Mouse (Mus musculus) granulocyte monocyte progenitor cell, adult 5-6 weeks (primary cell): Measurements from ENCODE around the gene Olfr1148. TPM values are rescaled to one million over a fixed set of nuclear protein-coding genes. Genes with fewer than 3 reads are reported as not detected.

Experiments used
- ATAC-seq: replicated peaks from 2 replicates; pipeline ENCODE4 v1.8.0; 2016; ENCODE audit warnings: mild to moderate bottlenecking, moderate TSS enrichment, inconsistent platforms; ENCODE audit not compliant: poor library complexity, severe bottlenecking
- total RNA-seq, 2 experiments: library from RNA; stranded (forward) in 1 of 2; stranded (reverse) in 1 of 2; fragments of 200-712, 200-1000 nt in 1 of 2; fragments of >200 nt in 1 of 2; fragmentation: Nextera tagmentation in 1 of 2; gene quantifications; 2 replicates each; pipeline ENCODE4 v1.2.3; 2014 to 2017

The Olfr1148 gene
- total RNA-seq (2014; fragmentation: Nextera tagmentation), result not detected in 2 replicates
- total RNA-seq (2017), result not detected in 2 replicates

DNA sequence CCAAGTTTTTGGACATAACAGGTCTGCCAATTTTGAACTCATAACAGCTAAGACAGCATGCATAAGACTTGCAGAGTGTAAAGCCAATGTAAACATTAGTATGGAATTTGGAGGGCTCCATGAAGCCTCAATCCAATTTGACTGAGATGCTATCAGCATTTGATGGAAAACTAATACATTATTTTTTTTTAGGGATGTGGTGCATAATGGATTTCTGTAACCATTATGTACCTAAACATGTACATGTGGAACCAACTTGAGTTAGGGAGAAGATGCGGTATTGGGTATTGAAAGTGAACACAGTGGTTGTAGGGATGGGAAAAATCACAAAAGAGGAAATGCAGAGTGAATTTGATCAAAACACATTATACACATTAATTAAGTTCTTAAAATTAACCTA is at the start of gene Olfr1148:
TSS of gene Olfr1148 (plus strand) at position 301 of the 400 bp plus-strand sequence.
- ATAC-seq, result no peak

DNA sequence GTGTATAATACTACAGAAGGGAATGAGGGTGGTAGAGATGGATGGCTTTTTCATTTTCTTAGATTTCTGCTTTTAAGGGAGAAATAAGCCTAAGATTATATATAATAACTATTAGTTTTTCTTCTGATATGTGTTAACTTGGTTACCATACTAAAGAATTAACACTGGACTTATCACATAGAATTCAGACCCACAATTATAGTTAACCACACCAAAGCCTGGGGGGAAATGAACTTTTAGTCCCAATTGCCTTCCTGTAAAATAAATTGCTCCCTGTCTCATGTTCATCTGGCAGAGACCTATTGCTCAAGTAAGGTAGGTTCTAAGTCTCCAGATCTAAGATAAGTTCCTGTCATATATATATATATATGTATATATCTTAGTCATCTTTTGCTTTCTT is 30.0 kb upstream of the Olfr1148 start, which contains the start of gene Olfr1143:
TSS of gene Olfr1143 (plus strand) at position 301 of the 400 bp plus-strand sequence.
- no peak for ATAC-seq

DNA sequence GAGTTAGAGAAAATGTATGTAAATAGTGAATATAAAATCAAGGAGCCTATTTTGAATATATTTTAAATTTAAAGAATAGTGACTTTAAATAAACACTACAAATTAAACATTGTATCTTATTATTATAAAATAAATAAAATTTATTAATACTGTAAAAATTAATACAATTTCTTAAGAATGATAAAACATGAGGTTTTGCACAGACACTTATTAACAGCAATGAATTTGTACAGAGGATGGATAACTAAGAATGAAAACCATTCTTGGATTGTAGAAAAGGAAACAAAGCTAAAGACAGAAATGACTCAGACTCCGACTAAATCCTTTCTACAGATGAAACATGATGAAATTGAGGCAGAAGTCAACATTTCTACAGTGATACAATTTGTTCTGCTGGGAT is 20.8 kb upstream of the Olfr1148 start, which contains the start of gene Olfr1145:
TSS of gene Olfr1145 (plus strand) at position 301 of the 400 bp plus-strand sequence.
- no peak for ATAC-seq

DNA sequence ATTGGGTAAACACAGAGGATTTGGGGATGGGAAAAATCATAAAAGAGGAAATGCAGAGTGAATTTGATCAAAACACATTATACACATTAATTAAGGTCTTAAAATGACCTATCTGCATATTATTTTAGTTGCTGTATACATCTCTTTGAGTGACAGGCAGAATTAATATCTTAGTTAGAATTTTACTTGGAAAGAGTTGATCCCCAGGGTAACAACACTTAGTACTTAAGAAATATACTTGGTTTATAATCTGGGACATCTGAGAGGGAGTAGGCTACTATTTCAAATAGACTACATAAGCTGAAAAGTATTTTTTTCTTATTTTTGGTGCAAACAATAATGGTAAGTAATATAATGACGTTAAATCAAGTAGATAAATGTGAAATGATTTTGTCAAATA is 13.4 kb downstream of the Olfr1148 start, which contains the start of gene Olfr1150-ps1:
TSS of gene Olfr1150-ps1 (plus strand) at position 301 of the 400 bp plus-strand sequence.
- no peak for ATAC-seq

DNA sequence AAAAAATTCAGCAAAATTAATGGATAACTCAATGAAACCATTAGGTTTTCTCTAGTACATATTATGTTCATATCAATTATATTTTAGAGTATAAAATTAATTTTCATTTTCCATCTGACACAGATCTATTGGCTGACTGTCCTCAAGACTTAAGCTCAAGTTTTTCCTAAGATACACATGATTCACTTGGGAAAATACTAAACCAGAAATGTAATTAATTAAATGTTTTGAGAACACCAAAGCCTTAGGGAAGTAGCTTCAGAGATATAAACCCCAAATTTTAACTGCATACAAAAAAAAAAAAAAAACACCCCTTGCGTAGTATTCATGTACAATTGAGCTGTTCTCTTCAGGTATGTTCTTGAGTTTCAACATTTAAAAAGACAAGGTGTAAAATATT is 25.2 kb downstream of the Olfr1148 start, which contains the start of gene Olfr1151:
TSS of gene Olfr1151 (plus strand) at position 301 of the 400 bp plus-strand sequence.
- ATAC-seq, result no peak

DNA sequence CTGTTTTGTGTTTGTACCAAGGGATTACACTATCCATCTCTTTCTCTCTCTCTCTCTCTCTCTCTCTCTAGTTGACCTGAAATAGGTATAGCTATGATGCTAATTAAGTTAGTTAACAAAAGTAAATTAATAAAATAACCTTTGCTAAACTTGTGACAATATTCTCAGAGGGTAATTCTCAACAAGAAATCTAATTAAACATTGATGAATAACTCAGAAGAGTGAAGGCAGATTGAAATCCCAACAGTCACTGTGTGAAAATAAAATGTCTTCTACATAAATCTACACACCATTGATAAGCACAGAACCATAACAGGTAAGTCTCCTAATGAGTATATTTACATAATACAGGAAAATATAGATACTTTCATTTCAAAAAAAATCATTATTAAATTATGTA is 35.9 kb downstream of the Olfr1148 start, which contains the start of gene Olfr1152:
TSS of gene Olfr1152 (plus strand) at position 301 of the 400 bp plus-strand sequence.
- ATAC-seq, result no peak

Other genes starting within 250 kb of the Olfr1148 start
- gene Olfr1130, start 224.3 kb upstream of the Olfr1148 start, total RNA-seq (2014; fragmentation: Nextera tagmentation), result not detected in 2 replicates
- gene Olfr1130, start 224.3 kb upstream of the Olfr1148 start, total RNA-seq (2017), result not detected in 2 replicates
- not detected in 2 replicates for gene Olfr1131, start 203.4 kb upstream of the Olfr1148 start, total RNA-seq (2014; fragmentation: Nextera tagmentation)
- not detected in 2 replicates for gene Olfr1131, start 203.4 kb upstream of the Olfr1148 start, total RNA-seq (2017)
- gene Olfr1132, start 193.0 kb upstream of the Olfr1148 start, total RNA-seq (2014; fragmentation: Nextera tagmentation), result not detected in 2 replicates
- gene Olfr1132, start 193.0 kb upstream of the Olfr1148 start, total RNA-seq (2017), result not detected in 2 replicates
- gene Olfr1133, start 183.2 kb upstream of the Olfr1148 start, total RNA-seq (2014; fragmentation: Nextera tagmentation), result not detected in 2 replicates
- gene Olfr1133, start 183.2 kb upstream of the Olfr1148 start, total RNA-seq (2017), result not detected in 2 replicates
- gene Olfr1134, start 172.1 kb upstream of the Olfr1148 start, total RNA-seq (2014; fragmentation: Nextera tagmentation), result not detected in 2 replicates
- not detected in 2 replicates for gene Olfr1134, start 172.1 kb upstream of the Olfr1148 start, total RNA-seq (2017)
- gene Olfr1135, start 156.9 kb upstream of the Olfr1148 start, total RNA-seq (2014; fragmentation: Nextera tagmentation), result not detected in 2 replicates
- gene Olfr1135, start 156.9 kb upstream of the Olfr1148 start, total RNA-seq (2017), result not detected in 2 replicates
- gene Olfr1136, start 136.6 kb upstream of the Olfr1148 start, total RNA-seq (2014; fragmentation: Nextera tagmentation), result not detected in 2 replicates
- not detected in 2 replicates for gene Olfr1136, start 136.6 kb upstream of the Olfr1148 start, total RNA-seq (2017)
- not detected in 2 replicates for gene Olfr1137, start 117.4 kb upstream of the Olfr1148 start, total RNA-seq (2014; fragmentation: Nextera tagmentation)
- not detected in 2 replicates for gene Olfr1137, start 117.4 kb upstream of the Olfr1148 start, total RNA-seq (2017)
- gene Olfr1138, start 90.6 kb upstream of the Olfr1148 start, total RNA-seq (2014; fragmentation: Nextera tagmentation), result not detected in 2 replicates
- not detected in 2 replicates for gene Olfr1138, start 90.6 kb upstream of the Olfr1148 start, total RNA-seq (2017)
- not detected in 2 replicates for gene Olfr1140, start 86.8 kb upstream of the Olfr1148 start, total RNA-seq (2014; fragmentation: Nextera tagmentation)
- not detected in 2 replicates for gene Olfr1140, start 86.8 kb upstream of the Olfr1148 start, total RNA-seq (2017)
- not detected in 2 replicates for gene Olfr1141, start 76.5 kb upstream of the Olfr1148 start, total RNA-seq (2014; fragmentation: Nextera tagmentation)
- gene Olfr1141, start 76.5 kb upstream of the Olfr1148 start, total RNA-seq (2017), result not detected in 2 replicates
- not detected in 2 replicates for gene Olfr152, start 51.0 kb upstream of the Olfr1148 start, total RNA-seq (2014; fragmentation: Nextera tagmentation)
- not detected in 2 replicates for gene Olfr152, start 51.0 kb upstream of the Olfr1148 start, total RNA-seq (2017)
- not detected in 2 replicates for gene Olfr1143, start 29.9 kb upstream of the Olfr1148 start, total RNA-seq (2014; fragmentation: Nextera tagmentation)
- gene Olfr1143, start 29.9 kb upstream of the Olfr1148 start, total RNA-seq (2017), result not detected in 2 replicates
- not detected in 2 replicates for gene Olfr1145, start 20.7 kb upstream of the Olfr1148 start, total RNA-seq (2014; fragmentation: Nextera tagmentation)
- not detected in 2 replicates for gene Olfr1145, start 20.7 kb upstream of the Olfr1148 start, total RNA-seq (2017)
- gene Olfr1150-ps1, start 13.5 kb downstream of the Olfr1148 start, total RNA-seq (2014; fragmentation: Nextera tagmentation), result not detected in 2 replicates
- not detected in 2 replicates for gene Olfr1150-ps1, start 13.5 kb downstream of the Olfr1148 start, total RNA-seq (2017)
- not detected in 2 replicates for gene Olfr1151, start 25.3 kb downstream of the Olfr1148 start, total RNA-seq (2014; fragmentation: Nextera tagmentation)
- not detected in 2 replicates for gene Olfr1151, start 25.3 kb downstream of the Olfr1148 start, total RNA-seq (2017)
- gene Olfr1152, start 36.0 kb downstream of the Olfr1148 start, total RNA-seq (2014; fragmentation: Nextera tagmentation), result not detected in 2 replicates
- gene Olfr1152, start 36.0 kb downstream of the Olfr1148 start, total RNA-seq (2017), result not detected in 2 replicates
- gene Olfr1153, start 64.4 kb downstream of the Olfr1148 start, total RNA-seq (2014; fragmentation: Nextera tagmentation), result not detected in 2 replicates
- not detected in 2 replicates for gene Olfr1153, start 64.4 kb downstream of the Olfr1148 start, total RNA-seq (2017)
- gene Olfr1154, start 74.6 kb downstream of the Olfr1148 start, total RNA-seq (2014; fragmentation: Nextera tagmentation), result not detected in 2 replicates
- not detected in 2 replicates for gene Olfr1154, start 74.6 kb downstream of the Olfr1148 start, total RNA-seq (2017)
- gene Olfr1155, start 114.6 kb downstream of the Olfr1148 start, total RNA-seq (2014; fragmentation: Nextera tagmentation), result not detected in 2 replicates
- not detected in 2 replicates for gene Olfr1155, start 114.6 kb downstream of the Olfr1148 start, total RNA-seq (2017)
- not detected in 2 replicates for gene Olfr1156, start 122.6 kb downstream of the Olfr1148 start, total RNA-seq (2014; fragmentation: Nextera tagmentation)
- gene Olfr1156, start 122.6 kb downstream of the Olfr1148 start, total RNA-seq (2017), result not detected in 2 replicates
- gene Olfr1157, start 137.8 kb downstream of the Olfr1148 start, total RNA-seq (2014; fragmentation: Nextera tagmentation), result not detected in 2 replicates
- gene Olfr1157, start 137.8 kb downstream of the Olfr1148 start, total RNA-seq (2017), result not detected in 2 replicates
- not detected in 2 replicates for gene Olfr74, start 144.1 kb downstream of the Olfr1148 start, total RNA-seq (2014; fragmentation: Nextera tagmentation)
- not detected in 2 replicates for gene Olfr74, start 144.1 kb downstream of the Olfr1148 start, total RNA-seq (2017)
- not detected in 2 replicates for gene Olfr1158, start 159.6 kb downstream of the Olfr1148 start, total RNA-seq (2014; fragmentation: Nextera tagmentation)
- not detected in 2 replicates for gene Olfr1158, start 159.6 kb downstream of the Olfr1148 start, total RNA-seq (2017)
- not detected in 2 replicates for gene Olfr1160, start 177.7 kb downstream of the Olfr1148 start, total RNA-seq (2014; fragmentation: Nextera tagmentation)
- not detected in 2 replicates for gene Olfr1160, start 177.7 kb downstream of the Olfr1148 start, total RNA-seq (2017)
- not detected in 2 replicates for gene Olfr1161, start 192.2 kb downstream of the Olfr1148 start, total RNA-seq (2014; fragmentation: Nextera tagmentation)
- gene Olfr1161, start 192.2 kb downstream of the Olfr1148 start, total RNA-seq (2017), result not detected in 2 replicates
- gene Olfr73, start 207.2 kb downstream of the Olfr1148 start, total RNA-seq (2014; fragmentation: Nextera tagmentation), result not detected in 2 replicates
- gene Olfr73, start 207.2 kb downstream of the Olfr1148 start, total RNA-seq (2017), result not detected in 2 replicates
- gene Olfr1162, start 220.6 kb downstream of the Olfr1148 start, total RNA-seq (2014; fragmentation: Nextera tagmentation), result not detected in 2 replicates
- not detected in 2 replicates for gene Olfr1162, start 220.6 kb downstream of the Olfr1148 start, total RNA-seq (2017)
- not detected in 2 replicates for gene Olfr1163, start 241.3 kb downstream of the Olfr1148 start, total RNA-seq (2014; fragmentation: Nextera tagmentation)
- not detected in 2 replicates for gene Olfr1163, start 241.3 kb downstream of the Olfr1148 start, total RNA-seq (2017)